Comparison of ENCODE assay signal across 8 mouse cellular contexts in genomic region chr4:57681511-57681910, GRCm38 (mm10). TPM values are rescaled to one million over a fixed set of nuclear protein-coding genes. Genes with fewer than 3 reads are reported as not detected.
DNase-seq lines count a peak whose midpoint lies in the region; TF ChIP-seq lines count a peak whose summit lies in the region.
"Had no signal": no experiment of that assay in that cellular context is flagged by ENCODE, and none has a peak within 500 bp of the region (broad histone marks: within the 10 kb centered on the region; RNA-seq: fewer than 3 reads in every experiment).

No protein-coding gene starts in this region.

- peak; percentile 87 for TF ChIP-seq EP300 in CH12.LX (IDR thresholded peaks at IDR 0.05; ENCODE audit: low read length)

- no peak; the same call in 1 of the 2 replicates for TF ChIP-seq RAD21 in CH12.LX (IDR thresholded peaks at IDR 0.05; ENCODE audit: low read depth, low read length)

- intact Hi-C loops in left cerebral cortex, postnatal 36 days (cut with DNase I): no loop called here

- in situ Hi-C loops in CH12.LX (cut with MboI; ENCODE audit: low pct_ligation_motif_present, low pct_unique_long_range_greater_than_20kb, low sequenced_read_pairs): no loop called here

- no peaks in the 10 kb centered on the region for H3K9me3 ChIP-seq in CH12.LX (replicated peaks; ENCODE audit: low read length)
- H3K9me3 ChIP-seq in heart, embryonic 10.5 days: no peaks in the 10 kb centered on the region
- H3K9me3 ChIP-seq: limb, embryonic 15.5 days had no signal

- H3K4me1 ChIP-seq in CH12.LX (ENCODE audit: control insufficient read depth in 1 of 2, insufficient read depth in 2 of 2): peaks cover 23 to 70% of the 10 kb centered on the region in 2 experiments
- H3K4me1 ChIP-seq in heart, embryonic 10.5 days: peaks cover 44% of the 10 kb centered on the region
- H3K4me1 ChIP-seq in lung, adult 2 months (ENCODE audit: control insufficient read depth, insufficient read depth, low read length): peaks cover 22% of the 10 kb centered on the region

- DNase-seq in CD4-positive helper T cell, adult 2 months (ENCODE audit: low read depth, low spot score): peak; percentile 34
- peak; percentile 91 for DNase-seq in CH12.LX (ENCODE audit: extremely low read depth)
- DNase-seq in heart, embryonic 10.5 days (ENCODE audit: low spot score): peak; percentile 72
- peak; percentile 23 for DNase-seq in lung, adult 2 months
- DNase-seq in thymus, postnatal 10 days (ENCODE audit: low spot score in 2 of 2): peak; percentile 65 to 71
- no peak for DNase-seq in left cerebral cortex, postnatal 36 days (ENCODE audit: low spot score in 2 of 2)
- DNase-seq in layer of hippocampus, adult 2 months (ENCODE audit: low spot score in 2 of 2): no peak

- dilution Hi-C loops in CH12.LX (cut with MboI; ENCODE audit: extremely low pct_ligation_motif_present, extremely low pct_unique_long_range_greater_than_20kb, low sequenced_read_pairs): no loop called here

- no peaks in the 10 kb centered on the region for H3K79me2 ChIP-seq in CH12.LX (replicated peaks; ENCODE audit: control insufficient read depth, extremely low read depth, insufficient read depth, poor library complexity, severe bottlenecking)

- H3K27ac ChIP-seq in CH12.LX (ENCODE audit: insufficient read depth, low read depth): peak overlapping the region; percentile 74
- 0 out of 2 replicates have a peak overlapping the region, but pooled peaks have one; percentile 7 for H3K27ac ChIP-seq in heart, embryonic 10.5 days
- H3K27ac ChIP-seq in layer of hippocampus, adult 2 months: no peak overlapping the region
- H3K27ac ChIP-seq: limb, embryonic 15.5 days had no signal

- peak overlapping the region in 2 of 3 experiments; percentile 15 to 20 for H3K4me3 ChIP-seq in CH12.LX (replicated peaks in 1 of 3; ENCODE audit: low read depth in 2 of 3, low read length in 2 of 3, poor library complexity in 1 of 3)
- H3K4me3 ChIP-seq in heart, embryonic 10.5 days: no peak overlapping the region
- no peak overlapping the region for H3K4me3 ChIP-seq in lung, adult 2 months (replicated peaks; ENCODE audit: extremely low read depth, low read depth, low read length)
- H3K4me3 ChIP-seq in layer of hippocampus, adult 2 months: no peak overlapping the region
- H3K4me3 ChIP-seq: limb, embryonic 15.5 days had no signal

- WGBS in heart, embryonic 10.5 days: 70% methylated on average over 12 of the region's 12 CpGs
- 36% methylated on average over 12 of the region's 12 CpGs for WGBS in lung, adult 2 months

- H3K4me2 ChIP-seq in CH12.LX (ENCODE audit: insufficient read depth, low read depth, poor library complexity, severe bottlenecking): peak overlapping the region; percentile 58; the same call in 1 of the 2 replicates
- H3K4me2 ChIP-seq: limb, embryonic 15.5 days had no signal

- H3K27me3 ChIP-seq in CH12.LX (replicated peaks): no peaks in the 10 kb centered on the region
- H3K27me3 ChIP-seq in heart, embryonic 10.5 days (ENCODE audit: insufficient read depth, poor library complexity, severe bottlenecking): no peaks in the 10 kb centered on the region
- H3K27me3 ChIP-seq: limb, embryonic 15.5 days had no signal

- H3K36me3 ChIP-seq in CH12.LX (replicated peaks in 1 of 2; ENCODE audit: control insufficient read depth in 1 of 2, insufficient read depth in 1 of 2, low read length in 1 of 2): no peaks in the 10 kb centered on the region
- H3K36me3 ChIP-seq in heart, embryonic 10.5 days: 0 out of 2 replicates have a peak, but pooled peaks cover 10% of the 10 kb centered on the region

- 0 out of 2 replicates have a peak overlapping the region, but pooled peaks have one; percentile 23 for H3K9ac ChIP-seq in CH12.LX (ENCODE audit: insufficient read depth, low read depth)
- H3K9ac ChIP-seq: limb, embryonic 15.5 days had no signal

- no peak for TF ChIP-seq CTCF in CH12.LX (conservative IDR thresholded peaks at IDR 0.05 in 1 of 2, IDR thresholded peaks at IDR 0.05 in 1 of 2; ENCODE audit: low read depth in 2 of 2, low read length in 2 of 2)
- no peak for TF ChIP-seq CTCF in lung, adult 2 months (IDR thresholded peaks at IDR 0.05; ENCODE audit: insufficient read depth, low read length)
- TF ChIP-seq CTCF in layer of hippocampus, adult 2 months (conservative IDR thresholded peaks at IDR 0.05): no peak

- peak; percentile 67 for TF ChIP-seq POLR2A in CH12.LX (IDR thresholded peaks at IDR 0.05; ENCODE audit: low read depth, low read length)
- peak; percentile 42; the same call in 1 of the 2 replicates for TF ChIP-seq POLR2A in lung, adult 2 months (IDR thresholded peaks at IDR 0.05; ENCODE audit: borderline replicate concordance, extremely low read depth, low read depth, low read length)

TF ChIP-seq in CH12.LX, 34 proteins besides CTCF, POLR2A, EP300 and RAD21:
- TF ChIP-seq ZMIZ1 (IDR thresholded peaks at IDR 0.05; ENCODE audit: low read depth, low read length) (no peak; the same call in 1 of the 2 replicates), JUND (conservative IDR thresholded peaks at IDR 0.05; ENCODE audit: low read depth, low read length) (peak; percentile 19; the same call in 1 of the 2 replicates), RCOR1 (conservative IDR thresholded peaks at IDR 0.05; ENCODE audit: low read depth, low read length) (no peak; the same call in 1 of the 2 replicates), CHD1 (IDR thresholded peaks at IDR 0.05; ENCODE audit: low read depth, low read length) (no peak), GABPA (IDR thresholded peaks at IDR 0.05; ENCODE audit: insufficient replicate concordance, low read depth, low read length) (no peak), TCF12 (IDR thresholded peaks at IDR 0.05; ENCODE audit: low read depth, low read length) (peak; percentile 98), MXI1 (IDR thresholded peaks at IDR 0.05; ENCODE audit: low read depth, low read length) (peak; percentile 42; the same call in 1 of the 2 replicates), UBTF (IDR thresholded peaks at IDR 0.05; ENCODE audit: low read depth, low read length) (no peak), SMC3 (IDR thresholded peaks at IDR 0.05; ENCODE audit: low read depth, low read length) (peak; percentile 25), USF2 (conservative IDR thresholded peaks at IDR 0.05; ENCODE audit: low read depth, low read length) (no peak), ETS1 (conservative IDR thresholded peaks at IDR 0.05; ENCODE audit: low read depth, low read length) (peak; percentile 80; the same call in 1 of the 2 replicates), MAZ (IDR thresholded peaks at IDR 0.05; ENCODE audit: low read depth, low read length) (peak; percentile 89), ZKSCAN1 (IDR thresholded peaks at IDR 0.05; ENCODE audit: borderline replicate concordance, low read depth, low read length) (peak; percentile 67), TBP (conservative IDR thresholded peaks at IDR 0.05; ENCODE audit: low read depth, low read length) (0 out of 2 replicates have a peak, but pooled peaks have one; percentile 53), CHD2 (IDR thresholded peaks at IDR 0.05; ENCODE audit: low read length) (peak; percentile 70), ZNF384 (IDR thresholded peaks at IDR 0.05; ENCODE audit: low read depth, low read length) (no peak), PAX5 (IDR thresholded peaks at IDR 0.05; ENCODE audit: low read length) (0 out of 2 replicates have a peak, but pooled peaks have one; percentile 48), HCFC1 (IDR thresholded peaks at IDR 0.05; ENCODE audit: low read depth, low read length) (peak; percentile 58), MAX (IDR thresholded peaks at IDR 0.05; ENCODE audit: low read length) (peak; percentile 41; the same call in 1 of the 2 replicates), NELFE (IDR thresholded peaks at IDR 0.05; ENCODE audit: low read depth, low read length) (peak; percentile 59), IRF4 (IDR thresholded peaks at IDR 0.05; ENCODE audit: low read depth, low read length) (peak; percentile 76; the same call in 1 of the 2 replicates), MEF2A (IDR thresholded peaks at IDR 0.05; ENCODE audit: borderline replicate concordance, low read depth, low read length) (peak; percentile 87), KAT2A (IDR thresholded peaks at IDR 0.05; ENCODE audit: insufficient replicate concordance, low read length) (no peak), MYC (IDR thresholded peaks at IDR 0.05; ENCODE audit: low read depth, low read length) (0 out of 2 replicates have a peak, but pooled peaks have one; percentile 61), POLR2AphosphoS2 (IDR thresholded peaks at IDR 0.05; ENCODE audit: low read depth, low read length) (0 out of 2 replicates have a peak, but pooled peaks have one; percentile 40), USF1 (IDR thresholded peaks at IDR 0.05; ENCODE audit: low read depth, low read length) (no peak), BHLHE40 (IDR thresholded peaks at IDR 0.05; ENCODE audit: low read depth, low read length) (peak; percentile 73), JUN (IDR thresholded peaks at IDR 0.05; ENCODE audit: insufficient read depth, low read depth, low read length) (no peak), ZC3H11A (IDR thresholded peaks at IDR 0.05; ENCODE audit: low read depth, low read length) (no peak), ELF1 (IDR thresholded peaks at IDR 0.05; ENCODE audit: low read depth, low read length) (peak; percentile 76), SIN3A (IDR thresholded peaks at IDR 0.05; ENCODE audit: low read length) (no peak; the same call in 1 of the 2 replicates), NRF1 (IDR thresholded peaks at IDR 0.05; ENCODE audit: low read depth, low read length) (peak; percentile 59)

RNA-seq across cellular contexts. Expression of gene Akap2, which starts 35.9 kb away (rescaled TPM):
- total RNA-seq in CH12.LX (2012; rRNA removed): 0.17 and 0.25 TPM in 2 replicates
- 0.04 TPM in 1 of 2 replicates, not detected in the other for total RNA-seq in CH12.LX (2014; rRNA removed)
- 0.40 TPM in 1 of 2 replicates, not detected in the other for polyA plus RNA-seq in CH12.LX (2012; ENCODE audit: insufficient read length, low read depth)
- 30.1 and 39.6 TPM in 2 replicates for polyA plus RNA-seq in heart, embryonic 10.5 days (2016; fragmentation: Nextera tagmentation; extraction: Ambion mirVana)
- polyA plus RNA-seq in lung, adult 2 months (2012; rRNA removed): 348 and 349 TPM in 2 replicates
- 10 to 100 TPM; 39.4 to 43.5 TPM for total RNA-seq in left cerebral cortex, postnatal 36 days (2021)
- 10 to 100 TPM; 46.8 to 52.0 TPM for total RNA-seq in layer of hippocampus, adult 2 months (2021)

Comparison
In these comparisons a context has a peak if more than half of its experiments do, and no peak if none do; other contexts are left out.
1. DNase-seq: peak in CD4-positive helper T cell, adult 2 months (single experiment), CH12.LX (single experiment), heart, embryonic 10.5 days (single experiment), lung, adult 2 months (single experiment) and thymus, postnatal 10 days (2 of 2); none in left cerebral cortex, postnatal 36 days (0 of 2) and layer of hippocampus, adult 2 months (0 of 2).
2. H3K4me3 ChIP-seq: peak in CH12.LX (2 of 3); none in heart, embryonic 10.5 days (single experiment), lung, adult 2 months (single experiment) and layer of hippocampus, adult 2 months (single experiment).
3. RNA of gene Akap2, which starts 35.9 kb away (total RNA-seq): 46.8 to 52.0 TPM in layer of hippocampus, adult 2 months and 39.4 to 43.5 TPM in left cerebral cortex, postnatal 36 days; 0.04 to 0.25 TPM in CH12.LX; every median in the first group is over 10 times any median in the second.